Comparison of ENCODE assay signal across 7 mouse cellular contexts in genomic region chr6:84583841-84584782, GRCm38 (mm10). TPM values are rescaled to one million over a fixed set of nuclear protein-coding genes. Genes with fewer than 3 reads are reported as not detected.
DNase-seq lines count a peak whose midpoint lies in the region; ATAC-seq lines count a peak whose summit lies in the region.

No protein-coding gene starts in this region.

- H3K4me3 ChIP-seq in brown adipose tissue, adult 24 weeks (ENCODE audit: insufficient read depth, low read depth, low read length) = peak overlapping the region; percentile 62
- peak overlapping the region; percentile 52 for H3K4me3 ChIP-seq in heart, embryonic 13.5 days
- peak overlapping the region; percentile 81 for H3K4me3 ChIP-seq in limb, embryonic 10.5 days
- peak overlapping the region; percentile 45 for H3K4me3 ChIP-seq in neural tube, embryonic 13.5 days

- H3K9ac ChIP-seq in heart, embryonic 13.5 days = peak overlapping the region; percentile 71
- peak overlapping the region; percentile 52; the same call in 1 of the 2 replicates for H3K9ac ChIP-seq in neural tube, embryonic 13.5 days

- no peak for ATAC-seq in heart, embryonic 13.5 days (ENCODE audit: extremely low read depth, insufficient number of reproducible peaks, low FRiP score, low TSS enrichment)
- ATAC-seq in neural tube, embryonic 13.5 days (ENCODE audit: low read depth) = no peak

- 2% methylated on average over 48 of the region's 48 CpGs for WGBS in heart, embryonic 13.5 days
- WGBS in limb, embryonic 10.5 days = 1% methylated on average over 48 of the region's 48 CpGs
- WGBS in neural tube, embryonic 13.5 days = under 1% methylated on average over 48 of the region's 48 CpGs

- H3K9me3 ChIP-seq in heart, embryonic 13.5 days = no peaks in the 10 kb centered on the region
- H3K9me3 ChIP-seq in limb, embryonic 10.5 days (replicated peaks) = no peaks in the 10 kb centered on the region
- H3K9me3 ChIP-seq in neural tube, embryonic 13.5 days = no peaks in the 10 kb centered on the region

- H3K4me1 ChIP-seq in brown adipose tissue, adult 24 weeks (ENCODE audit: control insufficient read depth, insufficient read depth, insufficient read length, low read length) = peaks cover 14% of the 10 kb centered on the region; the same call in 1 of the 2 replicates
- peaks cover 76% of the 10 kb centered on the region for H3K4me1 ChIP-seq in heart, embryonic 13.5 days
- H3K4me1 ChIP-seq in limb, embryonic 10.5 days = peaks cover 84% of the 10 kb centered on the region
- peaks cover 63% of the 10 kb centered on the region for H3K4me1 ChIP-seq in neural tube, embryonic 13.5 days (replicated peaks)

- peak; percentile 48 for DNase-seq in ES-CJ7 (ENCODE audit: low read depth, low spot score)
- DNase-seq in limb, embryonic 10.5 days (ENCODE audit: low spot score) = peak; percentile 73
- DNase-seq in layer of hippocampus, adult 8-10 months (ENCODE audit: low spot score in 2 of 2) = no peak
- no peak for DNase-seq in T-cell, adult 2 months (ENCODE audit: low spot score)

- peaks cover 100% of the 10 kb centered on the region for H3K27me3 ChIP-seq in heart, embryonic 13.5 days (replicated peaks)
- peaks cover 73% of the 10 kb centered on the region for H3K27me3 ChIP-seq in limb, embryonic 10.5 days (ENCODE audit: low read depth, poor library complexity, severe bottlenecking)
- peaks cover 99% of the 10 kb centered on the region for H3K27me3 ChIP-seq in neural tube, embryonic 13.5 days

- peak overlapping the region; percentile 93 for H3K4me2 ChIP-seq in heart, embryonic 13.5 days
- peak overlapping the region; percentile 84 for H3K4me2 ChIP-seq in neural tube, embryonic 13.5 days

- H3K27ac ChIP-seq in brown adipose tissue, adult 24 weeks (replicated peaks; ENCODE audit: low read depth, low read length) = no peak overlapping the region
- no peak overlapping the region for H3K27ac ChIP-seq in heart, embryonic 13.5 days (replicated peaks)
- H3K27ac ChIP-seq in limb, embryonic 10.5 days = peak overlapping the region; percentile 95
- H3K27ac ChIP-seq in neural tube, embryonic 13.5 days (replicated peaks) = 0 out of 2 replicates have a peak overlapping the region, but pooled peaks have one; percentile 5

- H3K36me3 ChIP-seq in heart, embryonic 13.5 days = no peaks in the 10 kb centered on the region
- peaks cover 65% of the 10 kb centered on the region for H3K36me3 ChIP-seq in limb, embryonic 10.5 days
- H3K36me3 ChIP-seq in neural tube, embryonic 13.5 days = no peaks in the 10 kb centered on the region

RNA-seq across cellular contexts. Expression of gene Cyp26b1, which starts 9.6 kb away (rescaled TPM):
- polyA plus RNA-seq in brown adipose tissue, adult 24 weeks (2012; ENCODE audit: insufficient read depth, insufficient read length, missing spikeins) = 0.67 and 1.1 TPM in 2 replicates
- polyA plus RNA-seq in heart, embryonic 13.5 days (2015; fragmentation: Nextera tagmentation; extraction: Ambion mirVana) = 1.4 and 1.9 TPM in 2 replicates
- polyA plus RNA-seq in limb, embryonic 10.5 days (2016; fragmentation: Nextera tagmentation; extraction: Ambion mirVana) = 32.7 and 47.1 TPM in 2 replicates
- polyA plus RNA-seq in neural tube, embryonic 13.5 days (2015; fragmentation: Nextera tagmentation; extraction: Ambion mirVana) = 5.7 and 7.5 TPM in 2 replicates
- 10 to 100 TPM in 2 of 4 experiments, 1 to 10 TPM in 2; 8.4 to 10.5 (median 9.3) TPM for total RNA-seq in layer of hippocampus, adult 8-10 months (2022)

Comparison
In these comparisons a context has a peak if more than half of its experiments do, and no peak if none do; other contexts are left out.
1. DNase-seq: peak in ES-CJ7 (single experiment) and limb, embryonic 10.5 days (single experiment); none in layer of hippocampus, adult 8-10 months (0 of 2) and T-cell, adult 2 months (single experiment).
2. H3K27ac ChIP-seq: peak in limb, embryonic 10.5 days (single experiment) and neural tube, embryonic 13.5 days (single experiment); none in brown adipose tissue, adult 24 weeks (single experiment) and heart, embryonic 13.5 days (single experiment).
3. Peak in every context shown above with its lines, with median percentiles within 50 percentile points of each other: H3K4me3 ChIP-seq.